Mouse (Mus musculus) ES-Bruce4 (cell line): ENCODE measurements around the gene Slc46a2.

Experiments
- CTCF ChIP-seq: IDR thresholded peaks from one replicate; pipeline ENCODE4 v1.8.1; 2011; ENCODE audit warnings: low read depth, low read length
- EP300 ChIP-seq: IDR thresholded peaks from 2 replicates; pipeline ENCODE4 v1.6.1; 2011; ENCODE audit warnings: low read depth, low read length; ENCODE audit not compliant: insufficient read depth
- POLR2A ChIP-seq: IDR thresholded peaks from one replicate; pipeline ENCODE4 v1.8.1; 2011; ENCODE audit warnings: low read length; ENCODE audit not compliant: insufficient read depth

GRCm38 (mm10) chr4:59861871-59862270, 53.0 kb downstream of the Slc46a2 start:
- TF ChIP-seq POLR2A (no peak), CTCF (no peak), EP300 (no peak)
